Mouse (Mus musculus) embryonic facial prominence, embryonic 10.5 days (tissue): Measurements from ENCODE around the gene Rnf144b. TPM values are rescaled to one million over a fixed set of nuclear protein-coding genes. Genes with fewer than 3 reads are reported as not detected.

ENCODE experiments used
- DNase-seq: peaks from one replicate; pipeline ENCODE4 v3.0.0-alpha.2; 2017; ENCODE audit warnings: low spot score
- H3K27ac ChIP-seq: fragments of 300-500 bp; sonication (generic); replicated peaks from 2 replicates; pipeline ENCODE4 v1.5.1; 2016; ENCODE audit warnings: mild to moderate bottlenecking
- H3K27me3 ChIP-seq: fragments of 300-500 bp; sonication (generic); replicated peaks from 2 replicates; pipeline ENCODE4 v1.6.1; 2016; ENCODE audit warnings: low read depth, mild to moderate bottlenecking; ENCODE audit not compliant: poor library complexity, severe bottlenecking
- H3K36me3 ChIP-seq: fragments of 300-500 bp; sonication (generic); replicated peaks from 2 replicates; pipeline ENCODE4 v1.6.1; 2016; ENCODE audit warnings: mild to moderate bottlenecking, moderate library complexity
- H3K4me1 ChIP-seq: fragments of 300-500 bp; sonication (generic); 2 replicates; pipeline ENCODE4 v1.6.1; 2016
- H3K4me3 ChIP-seq: fragments of 300-500 bp; sonication (generic); 2 replicates; pipeline ENCODE4 v1.5.1; 2016; ENCODE audit warnings: mild to moderate bottlenecking, moderate library complexity
- H3K9me3 ChIP-seq: fragments of 300-500 bp; sonication (generic); 2 replicates; pipeline ENCODE4 v1.6.1; 2016; ENCODE audit warnings: mild to moderate bottlenecking
- WGBS: fragments of 180-500 bp; shearing (Covaris S2); methylation state at CpG from one replicate; pipeline ENCODE4 v1.1.7; 2016; 5-methylcytosine and 5-hydroxymethylcytosine counted together
- polyA plus RNA-seq: library from polyadenylated mRNA; unstranded; fragments of >200 nt; fragmentation: Nextera tagmentation; extraction: Ambion mirVana; gene quantifications from 2 replicates; pipeline ENCODE4 v1.2.1, GENCODE M21; 2016

Gene Rnf144b
- 0.79 and 0.90 TPM in 2 replicates for polyA plus RNA-seq

GRCm38 (mm10) chr13:47122537-47123430 is at the start of gene Rnf144b:
Rnf144b (plus strand) TSS chr13:47122656.
- Histone ChIP-seq H3K4me1 (peaks cover 33% of the 10 kb centered on the region), H3K36me3 (no peaks in the 10 kb centered on the region), H3K9me3 (no peaks in the 10 kb centered on the region), H3K27ac (peak within 1 kb of the TSS; percentile 5; the same call in 1 of the 2 replicates), H3K27me3 (peaks cover 51% of the 10 kb centered on the region), H3K4me3 (peak within 1 kb of the TSS; percentile 64)
- WGBS = 1% methylated on average over 55 of the region's 55 CpGs
- peak; percentile 73 for DNase-seq

- DNase-seq = no peak
- Histone ChIP-seq H3K9me3 (peaks cover 2% of the 10 kb centered on the region; the same call in 1 of the 2 replicates), H3K4me1 (no peaks in the 10 kb centered on the region), H3K27ac (no peak overlapping the region), H3K36me3 (peaks cover 64% of the 10 kb centered on the region), H3K27me3 (no peaks in the 10 kb centered on the region), H3K4me3 (no peak overlapping the region)
- 83% methylated on average over 5 of the region's 5 CpGs for WGBS
Observed at GRCm38 (mm10) chr13:47076156-47076555, 46.3 kb upstream of the Rnf144b start.

GRCm38 (mm10) chr13:47077367-47077766 is 45.1 kb upstream of the Rnf144b start:
- Histone ChIP-seq H3K4me1 (no peaks in the 10 kb centered on the region), H3K9me3 (peaks cover 2% of the 10 kb centered on the region; the same call in 1 of the 2 replicates), H3K36me3 (peaks cover 69% of the 10 kb centered on the region), H3K27ac (no peak overlapping the region), H3K27me3 (no peaks in the 10 kb centered on the region), H3K4me3 (no peak overlapping the region)
- no peak for DNase-seq

GRCm38 (mm10) chr13:47078799-47079198 is 43.7 kb upstream of the Rnf144b start:
- DNase-seq = no peak
- Histone ChIP-seq H3K9me3 (peaks cover 2% of the 10 kb centered on the region; the same call in 1 of the 2 replicates), H3K27me3 (no peaks in the 10 kb centered on the region), H3K36me3 (peaks cover 71% of the 10 kb centered on the region), H3K4me3 (no peak overlapping the region), H3K27ac (no peak overlapping the region), H3K4me1 (no peaks in the 10 kb centered on the region)
- WGBS = 70% methylated on average over 5 of the region's 5 CpGs

- Histone ChIP-seq H3K36me3 (peaks cover 79% of the 10 kb centered on the region), H3K27me3 (no peaks in the 10 kb centered on the region), H3K27ac (no peak overlapping the region), H3K9me3 (peaks cover 2% of the 10 kb centered on the region; the same call in 1 of the 2 replicates), H3K4me3 (no peak overlapping the region), H3K4me1 (no peaks in the 10 kb centered on the region)
- DNase-seq = no peak
- WGBS = 90% methylated on average over 4 of the region's 4 CpGs
Observed at GRCm38 (mm10) chr13:47080905-47081505, 41.5 kb upstream of the Rnf144b start.

GRCm38 (mm10) chr13:47088433-47088832 is 34.0 kb upstream of the Rnf144b start:
- 96% methylated on average over 1 of the region's 1 CpGs for WGBS
- Histone ChIP-seq H3K4me1 (no peaks in the 10 kb centered on the region), H3K27ac (no peak overlapping the region), H3K9me3 (no peaks in the 10 kb centered on the region), H3K36me3 (peaks cover 98% of the 10 kb centered on the region), H3K4me3 (no peak overlapping the region), H3K27me3 (no peaks in the 10 kb centered on the region)
- no peak for DNase-seq

- DNase-seq = no peak
- H3K4me1 ChIP-seq = no peaks in the 10 kb centered on the region
- H3K27me3 ChIP-seq = no peaks in the 10 kb centered on the region
- H3K4me3 ChIP-seq = no peak overlapping the region
- H3K36me3 ChIP-seq = peaks cover 98% of the 10 kb centered on the region
- H3K9me3 ChIP-seq = no peaks in the 10 kb centered on the region
- H3K27ac ChIP-seq = no peak overlapping the region
- WGBS = 87% methylated on average over 2 of the region's 2 CpGs
Observed at GRCm38 (mm10) chr13:47089271-47089670, 33.2 kb upstream of the Rnf144b start.

GRCm38 (mm10) chr13:47093791-47094190 is 28.7 kb upstream of the Rnf144b start:
- peaks cover 100% of the 10 kb centered on the region for H3K36me3 ChIP-seq
- no peak for DNase-seq
- no peaks in the 10 kb centered on the region for H3K4me1 ChIP-seq
- no peaks in the 10 kb centered on the region for H3K9me3 ChIP-seq
- no peaks in the 10 kb centered on the region for H3K27me3 ChIP-seq
- no peak overlapping the region for H3K27ac ChIP-seq
- no peak overlapping the region for H3K4me3 ChIP-seq
- 94% methylated on average over 2 of the region's 2 CpGs for WGBS

- H3K4me1 ChIP-seq = no peaks in the 10 kb centered on the region
- no peak overlapping the region for H3K27ac ChIP-seq
- no peak for DNase-seq
- peaks cover 100% of the 10 kb centered on the region for H3K36me3 ChIP-seq
- WGBS = 85% methylated on average over 2 of the region's 2 CpGs
- H3K9me3 ChIP-seq = no peaks in the 10 kb centered on the region
- no peaks in the 10 kb centered on the region for H3K27me3 ChIP-seq
- no peak overlapping the region for H3K4me3 ChIP-seq
Observed at GRCm38 (mm10) chr13:47096591-47096990, 25.9 kb upstream of the Rnf144b start.

GRCm38 (mm10) chr13:47099265-47099664 is 23.2 kb upstream of the Rnf144b start:
- Histone ChIP-seq H3K27ac (no peak overlapping the region), H3K4me3 (no peak overlapping the region), H3K36me3 (peaks cover 98% of the 10 kb centered on the region), H3K27me3 (no peaks in the 10 kb centered on the region), H3K9me3 (no peaks in the 10 kb centered on the region), H3K4me1 (peaks cover 15% of the 10 kb centered on the region)
- DNase-seq = no peak
- WGBS = 87% methylated on average over 7 of the region's 7 CpGs

- H3K36me3 ChIP-seq = peaks cover 85% of the 10 kb centered on the region
- WGBS = 94% methylated on average over 2 of the region's 2 CpGs
Observed at GRCm38 (mm10) chr13:47100587-47100986, 21.9 kb upstream of the Rnf144b start.

GRCm38 (mm10) chr13:47104146-47104545 is 18.3 kb upstream of the Rnf144b start:
- Histone ChIP-seq H3K4me3 (peak overlapping the region; percentile 99), H3K27me3 (no peaks in the 10 kb centered on the region), H3K36me3 (peaks cover 50% of the 10 kb centered on the region), H3K9me3 (no peaks in the 10 kb centered on the region), H3K4me1 (peaks cover 25% of the 10 kb centered on the region), H3K27ac (peak overlapping the region; percentile 24; the same call in 1 of the 2 replicates)
- no peak for DNase-seq
- WGBS = 24% methylated on average over 2 of the region's 2 CpGs

More at GRCm38 (mm10) chr13:47100587-47100986, 21.9 kb upstream of the Rnf144b start:
- Histone ChIP-seq H3K27ac (no peak overlapping the region), H3K27me3 (no peaks in the 10 kb centered on the region), H3K4me1 (peaks cover 17% of the 10 kb centered on the region), H3K4me3 (no peak overlapping the region), H3K9me3 (no peaks in the 10 kb centered on the region)
- no peak for DNase-seq
